Mouse (Mus musculus) heart, embryonic 10.5 days (tissue): ENCODE results near the gene Neu2. TPM values are rescaled to one million over a fixed set of nuclear protein-coding genes. Genes with fewer than 3 reads are reported as not detected.

Experiments
- DNase-seq: peaks from one replicate; pipeline ENCODE4 v3.0.0-alpha.2; 2017; ENCODE audit warnings: low spot score
- H3K27ac ChIP-seq: fragments of 300-500 bp; sonication (generic); 2 replicates; pipeline ENCODE4 v1.5.1; 2016; ENCODE audit warnings: mild to moderate bottlenecking
- H3K27me3 ChIP-seq: fragments of 300-500 bp; sonication (generic); 2 replicates; pipeline ENCODE4 v1.6.1; 2016; ENCODE audit warnings: mild to moderate bottlenecking; ENCODE audit not compliant: poor library complexity, insufficient read depth, severe bottlenecking
- H3K36me3 ChIP-seq: fragments of 300-500 bp; sonication (generic); 2 replicates; pipeline ENCODE4 v1.6.1; 2016; ENCODE audit warnings: mild to moderate bottlenecking, moderate library complexity
- H3K4me1 ChIP-seq: fragments of 300-500 bp; sonication (generic); 2 replicates; pipeline ENCODE4 v1.6.1; 2016; ENCODE audit warnings: mild to moderate bottlenecking
- H3K4me3 ChIP-seq: fragments of 300-500 bp; sonication (generic); 2 replicates; pipeline ENCODE4 v1.5.1; 2016; ENCODE audit warnings: mild to moderate bottlenecking, moderate library complexity
- H3K9me3 ChIP-seq: fragments of 300-500 bp; sonication (generic); 2 replicates; pipeline ENCODE4 v1.6.1; 2016; ENCODE audit warnings: mild to moderate bottlenecking, moderate library complexity
- WGBS: fragments of 180-500 bp; shearing (Covaris S2); methylation state at CpG from one replicate; pipeline ENCODE4 v1.1.7; 2016; 5-methylcytosine and 5-hydroxymethylcytosine counted together
- polyA plus RNA-seq: library from polyadenylated mRNA; unstranded; fragments of >200 nt; fragmentation: Nextera tagmentation; extraction: Ambion mirVana; gene quantifications from 2 replicates; pipeline ENCODE4 v1.2.1, GENCODE M21; 2016

The Neu2 gene
- polyA plus RNA-seq, 1 experiment from 2014 or later, result 0.18 TPM

- Histone ChIP-seq H3K27me3 (peaks cover 13% of the 10 kb centered on the region; the same call in 1 of the 2 replicates), H3K9me3 (no peaks in the 10 kb centered on the region), H3K4me1 (no peaks in the 10 kb centered on the region), H3K4me3 (no peak overlapping the region), H3K27ac (no peak overlapping the region), H3K36me3 (no peaks in the 10 kb centered on the region)
- WGBS, result 66% methylated on average over 3 of the region's 3 CpGs
- no peak for DNase-seq
These were observed 53.3 kb downstream of the Neu2 start for GRCm38 (mm10) chr1:87562967-87563366.

- Histone ChIP-seq H3K27me3 (peaks cover 13% of the 10 kb centered on the region; the same call in 1 of the 2 replicates), H3K4me3 (no peak overlapping the region), H3K27ac (no peak overlapping the region), H3K36me3 (no peaks in the 10 kb centered on the region), H3K9me3 (no peaks in the 10 kb centered on the region), H3K4me1 (no peaks in the 10 kb centered on the region)
- DNase-seq, result no peak
- 68% methylated on average over 4 of the region's 8 CpGs for WGBS
These were observed 56.1 kb downstream of the Neu2 start for GRCm38 (mm10) chr1:87565760-87566159.

GRCm38 (mm10) chr1:87568398-87568797 lies 58.7 kb downstream of the Neu2 start:
- WGBS, result 35% methylated on average over 6 of the region's 6 CpGs
- DNase-seq, result no peak
- Histone ChIP-seq H3K36me3 (no peaks in the 10 kb centered on the region), H3K27ac (no peak overlapping the region), H3K4me1 (no peaks in the 10 kb centered on the region), H3K27me3 (peaks cover 13% of the 10 kb centered on the region; the same call in 1 of the 2 replicates), H3K4me3 (no peak overlapping the region), H3K9me3 (no peaks in the 10 kb centered on the region)

GRCm38 (mm10) chr1:87573261-87573660 lies 63.6 kb downstream of the Neu2 start:
- DNase-seq, result no peak
- no peak overlapping the region for H3K27ac ChIP-seq
- no peaks in the 10 kb centered on the region for H3K9me3 ChIP-seq
- H3K36me3 ChIP-seq, result no peaks in the 10 kb centered on the region
- 72% methylated on average over 5 of the region's 5 CpGs for WGBS
- no peaks in the 10 kb centered on the region for H3K4me1 ChIP-seq
- H3K4me3 ChIP-seq, result no peak overlapping the region
- no peaks in the 10 kb centered on the region for H3K27me3 ChIP-seq

GRCm38 (mm10) chr1:87573800-87574215 lies 64.1 kb downstream of the Neu2 start, which contains the start of gene Ngef:
Gene Ngef, minus strand, starts transcription at chr1:87573870.
- Histone ChIP-seq H3K27ac (no peak within 1 kb of the TSS), H3K4me3 (no peak within 1 kb of the TSS), H3K9me3 (no peaks in the 10 kb centered on the region), H3K4me1 (no peaks in the 10 kb centered on the region), H3K27me3 (no peaks in the 10 kb centered on the region), H3K36me3 (no peaks in the 10 kb centered on the region)
- DNase-seq, result no peak
- WGBS, result 76% methylated on average over 6 of the region's 6 CpGs

- Histone ChIP-seq H3K4me1 (no peaks in the 10 kb centered on the region), H3K9me3 (no peaks in the 10 kb centered on the region), H3K4me3 (no peak overlapping the region), H3K27ac (no peak overlapping the region), H3K36me3 (no peaks in the 10 kb centered on the region), H3K27me3 (no peaks in the 10 kb centered on the region)
- WGBS, result 78% methylated on average over 6 of the region's 6 CpGs
- no peak for DNase-seq
These were observed 64.7 kb downstream of the Neu2 start for GRCm38 (mm10) chr1:87574353-87574752.

- no peaks in the 10 kb centered on the region for H3K36me3 ChIP-seq
- H3K4me1 ChIP-seq, result no peaks in the 10 kb centered on the region
- H3K27me3 ChIP-seq, result no peaks in the 10 kb centered on the region
- H3K27ac ChIP-seq, result no peak overlapping the region
- H3K9me3 ChIP-seq, result no peaks in the 10 kb centered on the region
- H3K4me3 ChIP-seq, result no peak overlapping the region
- WGBS, result 82% methylated on average over 7 of the region's 7 CpGs
- DNase-seq, result no peak
These were observed 65.1 kb downstream of the Neu2 start for GRCm38 (mm10) chr1:87574785-87575184.

GRCm38 (mm10) chr1:87578965-87579364 lies 69.3 kb downstream of the Neu2 start:
- no peaks in the 10 kb centered on the region for H3K36me3 ChIP-seq
- DNase-seq, result no peak
- 90% methylated on average over 6 of the region's 6 CpGs for WGBS
- no peak overlapping the region for H3K4me3 ChIP-seq
- peaks cover 16% of the 10 kb centered on the region; the same call in 1 of the 2 replicates for H3K4me1 ChIP-seq
- H3K27me3 ChIP-seq, result no peaks in the 10 kb centered on the region
- H3K27ac ChIP-seq, result no peak overlapping the region
- H3K9me3 ChIP-seq, result no peaks in the 10 kb centered on the region

- WGBS, result 3% methylated on average over 3 of the region's 3 CpGs
- Histone ChIP-seq H3K4me1 (peaks cover 16% of the 10 kb centered on the region; the same call in 1 of the 2 replicates), H3K4me3 (no peak overlapping the region), H3K9me3 (no peaks in the 10 kb centered on the region), H3K27me3 (no peaks in the 10 kb centered on the region), H3K36me3 (no peaks in the 10 kb centered on the region), H3K27ac (0 out of 2 replicates have a peak overlapping the region, but pooled peaks have one; percentile 7)
- DNase-seq, result no peak
These were observed 71.1 kb downstream of the Neu2 start for GRCm38 (mm10) chr1:87580824-87581223.

- WGBS, result 83% methylated on average over 7 of the region's 7 CpGs
These were observed 79.5 kb downstream of the Neu2 start for GRCm38 (mm10) chr1:87589162-87589561.

GRCm38 (mm10) chr1:87589980-87590379 lies 80.3 kb downstream of the Neu2 start:
- no peaks in the 10 kb centered on the region for H3K36me3 ChIP-seq
- H3K9me3 ChIP-seq, result no peaks in the 10 kb centered on the region
- WGBS, result 80% methylated on average over 8 of the region's 8 CpGs
- H3K27ac ChIP-seq, result no peak overlapping the region
- no peaks in the 10 kb centered on the region for H3K27me3 ChIP-seq
- no peaks in the 10 kb centered on the region for H3K4me1 ChIP-seq
- H3K4me3 ChIP-seq, result no peak overlapping the region
- DNase-seq, result no peak

More at GRCm38 (mm10) chr1:87589162-87589561, 79.5 kb downstream of the Neu2 start:
- no peak overlapping the region for H3K4me3 ChIP-seq
- no peak for DNase-seq
- no peaks in the 10 kb centered on the region for H3K4me1 ChIP-seq
- no peaks in the 10 kb centered on the region for H3K27me3 ChIP-seq
- no peaks in the 10 kb centered on the region for H3K9me3 ChIP-seq
- H3K36me3 ChIP-seq, result no peaks in the 10 kb centered on the region
- H3K27ac ChIP-seq, result no peak overlapping the region

- 53% methylated on average over 3 of the region's 3 CpGs for WGBS
These were observed 84.6 kb downstream of the Neu2 start for GRCm38 (mm10) chr1:87594261-87594660.

GRCm38 (mm10) chr1:87594671-87595070 lies 85.0 kb downstream of the Neu2 start:
- no peaks in the 10 kb centered on the region for H3K4me1 ChIP-seq
- H3K27ac ChIP-seq, result no peak overlapping the region
- WGBS, result 90% methylated on average over 10 of the region's 10 CpGs

More at GRCm38 (mm10) chr1:87594261-87594660, 84.6 kb downstream of the Neu2 start:
- DNase-seq, result no peak
- Histone ChIP-seq H3K27me3 (no peaks in the 10 kb centered on the region), H3K36me3 (no peaks in the 10 kb centered on the region), H3K27ac (no peak overlapping the region), H3K9me3 (no peaks in the 10 kb centered on the region), H3K4me1 (no peaks in the 10 kb centered on the region), H3K4me3 (no peak overlapping the region)

GRCm38 (mm10) chr1:87600533-87600932 lies 90.8 kb downstream of the Neu2 start:
- H3K4me1 ChIP-seq, result no peaks in the 10 kb centered on the region
- no peaks in the 10 kb centered on the region for H3K9me3 ChIP-seq
- no peak overlapping the region for H3K27ac ChIP-seq
- WGBS, result 78% methylated on average over 7 of the region's 7 CpGs
- H3K4me3 ChIP-seq, result no peak overlapping the region
- no peaks in the 10 kb centered on the region for H3K27me3 ChIP-seq
- H3K36me3 ChIP-seq, result no peaks in the 10 kb centered on the region
- no peak for DNase-seq

More at GRCm38 (mm10) chr1:87594671-87595070, 85.0 kb downstream of the Neu2 start:
- Histone ChIP-seq H3K4me3 (no peak overlapping the region), H3K36me3 (no peaks in the 10 kb centered on the region), H3K27me3 (no peaks in the 10 kb centered on the region), H3K9me3 (no peaks in the 10 kb centered on the region)
- no peak for DNase-seq
